Mouse (Mus musculus) embryonic stem cell, embryonic (primary cell): ENCODE measurements at regions not wholly inside any gene's neighbourhood (a gene's known extent, or its start where the extent isn't known, plus 50 kb on each side); places are given as distances from the start of the nearest gene placed in this dataset.

ENCODE experiments used
- CTCF ChIA-PET, 4 experiments: fragments of 300-600 bp in 2 of 4; fragments of 350-600 bp in 2 of 4; sonication (Branson Sonifier 250); formaldehyde crosslinking; loops; one replicate each; lab custom pipeline; 2022; ENCODE audit warnings: inconsistent platforms in 2 of 4; lab: Charles Lee
- POLR2A ChIA-PET, 4 experiments: fragments of 300-600 bp in 2 of 4; fragments of 350-600 bp in 2 of 4; sonication (Branson Sonifier 250); formaldehyde crosslinking; loops; one replicate each; lab custom pipeline; 2022; ENCODE audit warnings: antibody characterized with exemption in 4 of 4, inconsistent platforms in 1 of 4; lab: Charles Lee

GRCm38 (mm10) chr14:105800142-105800925 lies 96.3 kb downstream of the Spry2 start:
- CTCF ChIA-PET, result interaction anchor here in 1 of 4 experiments (0.6 kb wide), 1 partner anchor 13 kb away, joined by 4 read pairs; no protein-coding TSS in a partner anchor
- POLR2A ChIA-PET, result no interaction called here

GRCm38 (mm10) chr14:105799401-105799861 lies 97.2 kb downstream of the Spry2 start:
- ChIA-PET CTCF (interaction anchor here in 1 of 4 experiments (0.6 kb wide), 1 partner anchor 12 kb away, joined by 4 read pairs; no protein-coding TSS in a partner anchor), POLR2A (no interaction called here)

- ChIA-PET CTCF (no interaction called here), POLR2A (no interaction called here)
These were observed 103.5 kb downstream of the Spry2 start for GRCm38 (mm10) chr14:105793010-105793702.

- ChIA-PET CTCF (no interaction called here), POLR2A (no interaction called here)
These were observed 106.2 kb downstream of the Spry2 start for GRCm38 (mm10) chr14:105790441-105790840.

GRCm38 (mm10) chr14:105783428-105783827 lies 113.2 kb downstream of the Spry2 start:
- ChIA-PET CTCF (no interaction called here), POLR2A (no interaction called here)

GRCm38 (mm10) chr14:105779760-105780159 lies 116.9 kb downstream of the Spry2 start:
- CTCF ChIA-PET, result no interaction called here
- POLR2A ChIA-PET, result no interaction called here

- ChIA-PET POLR2A (no interaction called here), CTCF (interaction anchor here in 1 of 4 experiments (0.6 kb wide), 1 partner anchor 7 kb away, joined by 5 read pairs; no protein-coding TSS in a partner anchor)
These were observed 117.3 kb downstream of the Spry2 start for GRCm38 (mm10) chr14:105779349-105779748.

- ChIA-PET CTCF (no interaction called here), POLR2A (no interaction called here)
These were observed 122.9 kb downstream of the Spry2 start for GRCm38 (mm10) chr14:105773674-105774073.

- POLR2A ChIA-PET, result interaction anchor here in 2 of 4 experiments (0.6 to 0.8 kb wide), 2 partner anchors 11 to 59 kb away, joined by 3 read pairs; no protein-coding TSS in a partner anchor
- CTCF ChIA-PET, result interaction anchor here in 1 of 4 experiments (0.7 kb wide), 1 partner anchor 28 kb away, joined by 5 read pairs; no protein-coding TSS in a partner anchor
These were observed 129.5 kb downstream of the Spry2 start for GRCm38 (mm10) chr14:105767100-105767499.

- ChIA-PET CTCF (interaction anchor here in 1 of 4 experiments (0.6 kb wide), 1 partner anchor 135 kb away, joined by 3 read pairs; no protein-coding TSS in a partner anchor), POLR2A (no interaction called here)
These were observed 143.9 kb downstream of the Spry2 start for GRCm38 (mm10) chr14:105752509-105753375.

- CTCF ChIA-PET, result no interaction called here
These were observed 144.9 kb downstream of the Spry2 start for GRCm38 (mm10) chr14:105751762-105752161.

GRCm38 (mm10) chr14:105744578-105744977 lies 152.0 kb downstream of the Spry2 start:
- POLR2A ChIA-PET, result no interaction called here
- CTCF ChIA-PET, result no interaction called here

More at GRCm38 (mm10) chr14:105751762-105752161, 144.9 kb downstream of the Spry2 start:
- POLR2A ChIA-PET, result no interaction called here

- CTCF ChIA-PET, result no interaction called here
- POLR2A ChIA-PET, result no interaction called here
These were observed 152.5 kb downstream of the Spry2 start for GRCm38 (mm10) chr14:105744125-105744524.

- POLR2A ChIA-PET, result no interaction called here
These were observed 155.7 kb downstream of the Spry2 start for GRCm38 (mm10) chr14:105740889-105741288.

GRCm38 (mm10) chr14:105738568-105738967 lies 158.1 kb downstream of the Spry2 start:
- ChIA-PET POLR2A (no interaction called here), CTCF (no interaction called here)

More at GRCm38 (mm10) chr14:105740889-105741288, 155.7 kb downstream of the Spry2 start:
- CTCF ChIA-PET, result no interaction called here

GRCm38 (mm10) chr14:105736352-105736751 lies 160.3 kb downstream of the Spry2 start:
- ChIA-PET CTCF (no interaction called here), POLR2A (no interaction called here)

GRCm38 (mm10) chr14:105734291-105734690 lies 162.3 kb downstream of the Spry2 start:
- POLR2A ChIA-PET, result interaction anchor here in 1 of 4 experiments (2.3 kb wide), 1 partner anchor 164 kb away, joined by 5 read pairs; no protein-coding TSS in a partner anchor
- CTCF ChIA-PET, result no interaction called here

GRCm38 (mm10) chr14:105733013-105733728 lies 163.4 kb downstream of the Spry2 start:
- ChIA-PET POLR2A (interaction anchor here in 2 of 4 experiments (0.6 to 2.3 kb wide), 7 partner anchors 10 to 1659 kb away, joined by 3 to 5 read pairs (median 4); no protein-coding TSS in a partner anchor), CTCF (interaction anchor here in 1 of 4 experiments (0.6 kb wide), 1 partner anchor 91 kb away, joined by 3 read pairs; no protein-coding TSS in a partner anchor)
